Mouse (Mus musculus): Measurements from ENCODE around the gene Rabl3.

DNA sequence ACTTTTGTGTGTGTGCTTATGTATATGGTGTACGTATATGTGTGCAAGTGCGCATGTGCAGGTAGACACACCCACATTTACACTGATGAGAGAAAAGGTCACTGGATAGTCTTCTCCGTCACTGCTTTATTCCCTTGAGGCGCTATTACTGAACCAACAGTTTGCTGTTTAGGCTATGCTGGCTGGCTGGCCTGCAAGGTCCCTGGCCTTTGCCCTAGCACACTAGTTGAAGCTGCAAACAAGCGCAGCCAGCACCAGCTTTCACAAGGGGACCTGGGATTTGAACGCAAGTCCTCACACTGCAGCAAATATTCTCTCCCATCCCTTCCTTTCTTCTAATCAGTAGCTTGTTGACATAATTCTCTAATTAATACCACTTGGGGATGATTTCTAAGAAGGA lies 9.5 kb upstream of the Rabl3 start:
- TF ChIP-seq CEBPB (IDR thresholded peaks at IDR 0.05; ENCODE audit: low read depth): no peak
- TF ChIP-seq MAX (IDR thresholded peaks at IDR 0.05): no peak
- TF ChIP-seq CTCF (IDR thresholded peaks at IDR 0.05; ENCODE audit: control insufficient read depth, insufficient read depth, insufficient read length): no peak
